Mouse (Mus musculus): ENCODE data around the gene Gramd1b.

DNA sequence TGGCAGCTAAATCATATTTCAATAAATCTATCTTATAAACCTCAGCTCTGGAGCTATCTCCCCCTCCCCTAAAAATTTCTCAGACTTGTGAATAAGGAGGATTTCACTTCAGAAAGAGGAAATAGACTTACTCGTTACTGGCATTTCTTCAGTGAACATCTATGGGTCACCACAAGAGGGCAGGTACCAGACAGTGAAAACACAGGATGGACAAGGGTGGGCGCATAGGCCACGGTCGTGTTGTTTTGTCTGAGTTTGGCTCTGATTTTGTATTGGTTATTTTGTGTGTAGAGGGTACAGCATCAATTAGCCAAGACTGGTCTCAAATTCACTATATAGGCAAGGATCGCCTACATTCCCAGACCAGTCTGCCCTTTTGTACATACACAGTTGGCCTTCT, 79.0 kb downstream of the Gramd1b start:
- TF ChIP-seq CTCF (IDR thresholded peaks at IDR 0.05; ENCODE audit: low read depth, low read length) (peak; percentile 18; the same call in 1 of the 2 replicates), POLR2A (IDR thresholded peaks at IDR 0.05; ENCODE audit: borderline replicate concordance, low read depth, low read length) (no peak)

Measured in bone marrow macrophage, adult 2 months (primary cell).